Mouse (Mus musculus) midbrain, embryonic 15.5 days (tissue): ENCODE measurements around the gene Sobp. TPM values are rescaled to one million over a fixed set of nuclear protein-coding genes. Genes with fewer than 3 reads are reported as not detected.

ENCODE experiments used
- ATAC-seq: fragments of 200-750 bp; cut with Nextera tagmentation; replicated peaks from 2 replicates; pipeline ENCODE4 v1.8.0; 2017; ENCODE audit warnings: moderate TSS enrichment
- H3K27ac ChIP-seq: fragments of 300-500 bp; sonication (generic); 2 replicates; pipeline ENCODE4 v1.5.1; 2015; ENCODE audit warnings: mild to moderate bottlenecking, inconsistent platforms
- H3K27me3 ChIP-seq: fragments of 300-500 bp; sonication (generic); replicated peaks from 2 replicates; pipeline ENCODE4 v1.6.1; 2015; ENCODE audit warnings: inconsistent platforms
- H3K36me3 ChIP-seq: fragments of 300-500 bp; sonication (generic); replicated peaks from 2 replicates; pipeline ENCODE4 v1.6.1; 2015; ENCODE audit warnings: inconsistent platforms
- H3K4me1 ChIP-seq: fragments of 300-500 bp; sonication (generic); 2 replicates; pipeline ENCODE4 v1.6.1; 2015; ENCODE audit warnings: inconsistent platforms
- H3K4me2 ChIP-seq: fragments of 300-500 bp; sonication (generic); 2 replicates; pipeline ENCODE4 v1.6.1; 2015; ENCODE audit warnings: inconsistent platforms, mild to moderate bottlenecking, moderate library complexity
- H3K4me3 ChIP-seq: fragments of 300-500 bp; sonication (generic); 2 replicates; pipeline ENCODE4 v1.5.1; 2015; ENCODE audit warnings: mild to moderate bottlenecking, inconsistent platforms
- H3K9ac ChIP-seq: fragments of 300-500 bp; sonication (generic); 2 replicates; pipeline ENCODE4 v1.6.1; 2015; ENCODE audit warnings: mild to moderate bottlenecking, inconsistent platforms
- H3K9me3 ChIP-seq: fragments of 300-500 bp; sonication (generic); 2 replicates; pipeline ENCODE4 v1.6.1; 2016; ENCODE audit warnings: inconsistent platforms
- WGBS: fragments of 180-500 bp; shearing (Covaris S2); methylation state at CpG from one replicate; pipeline ENCODE4 v1.1.7; 2015; ENCODE audit warnings: mixed read lengths; 5-methylcytosine and 5-hydroxymethylcytosine counted together
- polyA plus RNA-seq: library from polyadenylated mRNA; unstranded; fragments of >200 nt; fragmentation: Nextera tagmentation; extraction: Ambion mirVana; gene quantifications from 2 replicates; pipeline ENCODE4 v1.2.1, GENCODE M21; 2015

Gene Sobp
- polyA plus RNA-seq, 1 experiment from 2014 or later, result 17.3 TPM

DNA sequence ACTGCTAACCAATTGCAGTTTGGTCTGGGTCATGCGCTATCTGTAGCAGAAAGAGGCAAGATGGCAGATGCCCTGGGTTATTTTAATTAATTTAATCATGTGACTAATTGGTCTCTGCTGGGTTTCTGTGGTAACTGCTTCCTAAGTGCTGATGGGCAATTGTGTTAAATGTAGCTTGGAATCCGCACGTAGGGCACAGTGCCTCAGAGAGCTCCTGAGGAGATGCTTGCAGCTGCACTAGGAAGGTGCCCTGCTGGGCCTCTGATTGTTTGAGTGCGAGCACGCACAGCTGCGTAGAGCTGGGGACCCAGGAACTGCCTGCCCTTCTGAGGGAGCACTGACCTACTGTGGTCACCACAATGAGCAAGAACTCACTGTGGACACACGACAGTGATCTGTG, 68.1 kb downstream of the Sobp start:
- Histone ChIP-seq H3K27me3 (no peaks in the 10 kb centered on the region), H3K9me3 (no peaks in the 10 kb centered on the region), H3K9ac (no peak overlapping the region), H3K27ac (peak overlapping the region; percentile 39), H3K4me2 (no peak overlapping the region), H3K4me1 (peaks cover 30% of the 10 kb centered on the region), H3K4me3 (no peak overlapping the region), H3K36me3 (no peaks in the 10 kb centered on the region)
- ATAC-seq, result peak; percentile 34
- WGBS, result 23% methylated on average over 7 of the region's 7 CpGs

DNA sequence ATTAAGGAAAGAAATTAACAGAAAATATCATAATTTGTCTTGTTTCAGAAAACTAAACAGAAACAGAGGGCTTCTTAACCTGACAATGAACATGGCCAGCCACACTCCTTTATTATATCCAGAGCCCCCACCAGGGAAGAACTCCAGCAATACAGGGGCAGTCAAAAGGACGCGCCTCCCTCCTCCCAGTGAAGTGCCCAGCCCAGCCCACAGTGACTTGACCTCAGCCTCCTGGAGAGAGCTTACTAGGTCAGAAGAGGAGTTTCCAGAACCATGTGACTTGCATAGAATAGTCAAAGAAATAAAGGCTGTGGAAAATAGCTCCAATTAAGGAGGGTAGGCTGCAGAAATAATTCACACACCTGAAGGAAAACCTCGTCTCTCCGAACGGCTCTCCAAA, 73.8 kb downstream of the Sobp start:
- peak overlapping the region; percentile 27; the same call in 1 of the 2 replicates for H3K27ac ChIP-seq
- no peak overlapping the region for H3K9ac ChIP-seq
- no peak for ATAC-seq
- H3K27me3 ChIP-seq, result no peaks in the 10 kb centered on the region
- no peaks in the 10 kb centered on the region for H3K36me3 ChIP-seq
- peaks cover 62% of the 10 kb centered on the region for H3K4me1 ChIP-seq
- H3K4me2 ChIP-seq, result no peak overlapping the region
- 36% methylated on average over 5 of the region's 5 CpGs for WGBS
- no peaks in the 10 kb centered on the region for H3K9me3 ChIP-seq
- H3K4me3 ChIP-seq, result no peak overlapping the region

DNA sequence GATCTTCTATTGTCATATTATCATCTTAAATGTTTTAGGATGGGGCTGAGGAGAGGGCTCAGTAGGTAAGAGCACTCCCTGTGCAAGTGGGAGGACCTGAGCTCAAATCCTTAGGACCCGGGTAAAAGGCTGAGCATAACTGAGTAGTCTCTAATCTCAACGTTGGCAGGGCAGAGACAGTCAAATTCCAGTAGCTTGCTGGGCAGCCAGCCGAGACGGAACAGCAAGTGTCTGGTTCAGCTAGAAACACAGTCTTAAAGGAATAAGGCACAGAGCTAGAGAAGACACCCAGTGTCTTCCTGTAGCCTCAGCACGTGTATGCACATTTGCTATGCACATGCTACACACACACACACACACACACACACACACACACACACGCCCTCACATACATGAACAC, 75.1 kb downstream of the Sobp start:
- no peak overlapping the region for H3K9ac ChIP-seq
- no peak overlapping the region for H3K27ac ChIP-seq
- ATAC-seq, result no peak
- H3K4me2 ChIP-seq, result no peak overlapping the region
- H3K4me1 ChIP-seq, result peaks cover 71% of the 10 kb centered on the region
- H3K36me3 ChIP-seq, result no peaks in the 10 kb centered on the region
- H3K9me3 ChIP-seq, result no peaks in the 10 kb centered on the region
- H3K4me3 ChIP-seq, result no peak overlapping the region
- 45% methylated on average over 6 of the region's 6 CpGs for WGBS
- H3K27me3 ChIP-seq, result no peaks in the 10 kb centered on the region

DNA sequence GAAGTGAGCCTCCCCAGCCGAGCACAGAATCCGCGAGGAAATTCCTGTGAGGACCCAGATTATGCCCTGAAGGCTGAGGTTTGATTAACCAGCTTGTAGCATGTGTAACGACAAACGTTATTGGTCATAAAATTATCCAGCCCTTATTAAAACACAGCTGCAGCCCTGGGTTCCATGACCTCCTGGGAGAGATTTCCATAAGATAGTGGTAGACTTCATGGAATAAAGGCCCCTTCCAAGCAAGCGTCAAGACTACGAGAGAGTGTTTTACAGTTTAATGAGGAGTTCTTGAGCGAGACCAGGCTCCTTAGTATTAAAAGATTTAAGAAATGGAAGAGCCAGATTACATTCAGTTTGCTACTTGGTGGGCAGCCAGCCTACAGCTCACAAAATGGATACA, 76.6 kb downstream of the Sobp start:
- no peaks in the 10 kb centered on the region for H3K9me3 ChIP-seq
- peaks cover 69% of the 10 kb centered on the region for H3K4me1 ChIP-seq
- ATAC-seq, result no peak
- whole genome bisulfite sequencing, result 32% methylated on average over 8 of the region's 8 CpGs
- no peak overlapping the region for H3K27ac ChIP-seq
- no peaks in the 10 kb centered on the region for H3K27me3 ChIP-seq
- H3K4me2 ChIP-seq, result no peak overlapping the region
- no peak overlapping the region for H3K9ac ChIP-seq
- H3K36me3 ChIP-seq, result no peaks in the 10 kb centered on the region
- H3K4me3 ChIP-seq, result no peak overlapping the region

DNA sequence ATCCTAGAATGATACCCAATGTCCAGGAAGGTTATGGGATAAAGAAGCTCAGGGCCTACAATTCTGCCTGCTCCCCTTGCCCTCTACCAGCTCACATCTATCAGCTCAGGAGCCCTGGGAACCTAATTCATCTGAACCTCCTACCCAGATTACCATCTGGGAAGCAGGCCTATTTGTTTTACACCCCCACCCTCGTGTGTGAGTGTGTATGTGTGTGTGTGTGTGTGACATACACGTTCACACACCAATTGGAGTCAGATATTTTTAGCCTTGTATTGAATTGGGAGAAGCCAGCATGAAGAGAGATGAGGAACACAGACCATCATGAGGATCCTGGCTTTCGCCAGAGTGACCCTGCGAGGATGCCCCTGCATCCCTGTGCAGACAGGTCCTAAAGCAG, 77.7 kb downstream of the Sobp start:
- peaks cover 73% of the 10 kb centered on the region for H3K4me1 ChIP-seq
- no peak for ATAC-seq
- no peak overlapping the region for H3K4me2 ChIP-seq
- 77% methylated on average over 4 of the region's 4 CpGs for WGBS
- H3K36me3 ChIP-seq, result no peaks in the 10 kb centered on the region
- no peak overlapping the region for H3K4me3 ChIP-seq
- no peaks in the 10 kb centered on the region for H3K9me3 ChIP-seq
- H3K9ac ChIP-seq, result no peak overlapping the region
- no peak overlapping the region for H3K27ac ChIP-seq
- no peaks in the 10 kb centered on the region for H3K27me3 ChIP-seq

DNA sequence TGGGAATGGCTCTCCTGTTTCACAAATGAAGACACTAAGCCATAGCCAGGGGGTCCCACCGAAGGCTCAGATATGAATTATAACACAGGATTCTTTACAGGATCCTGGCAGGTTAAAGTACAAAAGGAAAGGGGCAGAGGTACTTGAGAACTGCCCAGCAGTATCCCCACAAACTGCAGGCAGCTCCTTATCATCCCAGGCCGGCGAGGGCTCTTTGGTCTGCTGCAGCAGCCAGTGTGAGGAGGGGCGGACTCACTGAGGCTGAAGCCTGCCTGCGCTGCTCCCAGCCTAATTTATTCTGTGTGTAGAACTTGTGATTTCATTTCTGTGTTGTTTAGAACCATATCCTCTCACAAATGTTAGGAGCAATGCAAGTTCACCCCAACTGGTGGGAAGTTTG, 79.8 kb downstream of the Sobp start:
- peaks cover 60% of the 10 kb centered on the region for H3K4me1 ChIP-seq
- ATAC-seq, result no peak
- H3K9me3 ChIP-seq, result no peaks in the 10 kb centered on the region
- H3K9ac ChIP-seq, result no peak overlapping the region
- H3K4me2 ChIP-seq, result no peak overlapping the region
- no peak overlapping the region for H3K4me3 ChIP-seq
- H3K27ac ChIP-seq, result peak overlapping the region; percentile 39
- H3K36me3 ChIP-seq, result no peaks in the 10 kb centered on the region
- WGBS, result 10% methylated on average over 5 of the region's 5 CpGs
- H3K27me3 ChIP-seq, result no peaks in the 10 kb centered on the region

DNA sequence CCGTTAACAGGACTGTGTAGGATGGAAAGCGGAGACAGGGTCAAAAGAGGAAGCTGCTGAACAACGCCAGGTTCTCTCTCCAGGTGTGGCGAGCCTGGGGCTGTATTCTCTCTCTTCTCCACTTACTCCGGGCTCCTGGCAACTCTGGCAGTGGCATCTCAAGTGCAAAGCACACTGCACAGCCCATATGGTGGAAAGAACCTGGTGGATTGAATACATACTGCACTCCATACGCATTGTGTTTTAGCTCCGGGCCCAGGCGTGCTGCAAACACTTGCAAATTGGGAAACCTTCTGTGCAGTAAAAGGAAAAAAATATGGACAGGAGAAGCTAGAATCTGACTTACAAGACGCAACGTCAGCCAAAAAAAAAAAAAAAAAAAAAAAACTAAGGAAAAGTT, 80.9 kb downstream of the Sobp start:
- Histone ChIP-seq H3K36me3 (no peaks in the 10 kb centered on the region), H3K4me3 (no peak overlapping the region), H3K4me1 (peaks cover 56% of the 10 kb centered on the region), H3K27ac (peak overlapping the region; percentile 52; the same call in 1 of the 2 replicates), H3K27me3 (no peaks in the 10 kb centered on the region), H3K9ac (no peak overlapping the region), H3K4me2 (no peak overlapping the region), H3K9me3 (no peaks in the 10 kb centered on the region)
- 67% methylated on average over 10 of the region's 10 CpGs for WGBS
- ATAC-seq, result no peak

DNA sequence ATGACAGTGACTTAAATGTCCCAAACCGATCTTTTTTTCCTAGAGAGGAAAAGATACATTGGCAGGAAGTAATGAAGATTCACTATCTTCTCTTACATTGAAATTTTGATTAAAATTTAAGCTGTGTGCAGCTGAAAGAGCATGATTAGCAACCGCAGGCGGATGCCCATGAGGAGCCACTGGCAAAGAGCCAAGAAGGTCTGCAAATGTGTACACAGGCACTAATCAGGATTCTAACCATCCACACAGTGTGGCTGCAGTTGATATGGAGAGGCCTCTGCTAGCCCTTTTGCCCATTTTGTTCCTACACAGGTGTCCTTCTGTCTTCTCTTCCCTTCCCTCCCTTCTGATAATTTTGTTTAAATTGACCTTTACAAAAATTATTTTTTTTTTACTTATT, 84.3 kb downstream of the Sobp start:
- H3K27ac ChIP-seq, result no peak overlapping the region
- 51% methylated on average over 3 of the region's 3 CpGs for WGBS
- no peak overlapping the region for H3K9ac ChIP-seq
- H3K27me3 ChIP-seq, result no peaks in the 10 kb centered on the region
- H3K36me3 ChIP-seq, result no peaks in the 10 kb centered on the region; the same call in 1 of the 2 replicates
- no peak overlapping the region for H3K4me3 ChIP-seq
- H3K4me2 ChIP-seq, result no peak overlapping the region
- H3K9me3 ChIP-seq, result no peaks in the 10 kb centered on the region
- ATAC-seq, result no peak
- H3K4me1 ChIP-seq, result peaks cover 31% of the 10 kb centered on the region

DNA sequence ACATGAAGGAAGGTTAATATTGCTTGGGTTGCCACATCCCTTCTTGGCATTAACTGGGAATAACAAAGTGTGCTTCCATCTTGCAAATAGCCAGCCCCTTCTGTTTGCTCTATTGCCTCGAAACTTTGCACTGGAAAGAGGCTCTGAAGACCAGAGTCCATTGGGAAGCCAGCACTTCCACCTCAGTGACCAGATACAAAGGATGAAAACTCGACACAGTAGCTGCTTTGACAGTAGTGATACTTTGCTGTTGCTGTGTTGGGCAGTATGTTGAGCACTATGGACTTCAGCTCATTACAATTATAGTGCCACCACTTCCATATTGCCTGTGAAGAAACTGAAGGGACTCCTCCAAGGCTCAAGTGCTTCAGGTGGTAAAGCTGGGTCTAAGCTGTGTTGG, 86.9 kb downstream of the Sobp start:
- H3K36me3 ChIP-seq, result no peaks in the 10 kb centered on the region; the same call in 1 of the 2 replicates
- no peak overlapping the region for H3K4me3 ChIP-seq
- WGBS, result 44% methylated on average over 2 of the region's 2 CpGs
- no peaks in the 10 kb centered on the region for H3K27me3 ChIP-seq
- H3K4me2 ChIP-seq, result no peak overlapping the region
- H3K27ac ChIP-seq, result no peak overlapping the region
- H3K9ac ChIP-seq, result no peak overlapping the region
- H3K4me1 ChIP-seq, result peaks cover 36% of the 10 kb centered on the region
- no peaks in the 10 kb centered on the region for H3K9me3 ChIP-seq
- no peak for ATAC-seq

DNA sequence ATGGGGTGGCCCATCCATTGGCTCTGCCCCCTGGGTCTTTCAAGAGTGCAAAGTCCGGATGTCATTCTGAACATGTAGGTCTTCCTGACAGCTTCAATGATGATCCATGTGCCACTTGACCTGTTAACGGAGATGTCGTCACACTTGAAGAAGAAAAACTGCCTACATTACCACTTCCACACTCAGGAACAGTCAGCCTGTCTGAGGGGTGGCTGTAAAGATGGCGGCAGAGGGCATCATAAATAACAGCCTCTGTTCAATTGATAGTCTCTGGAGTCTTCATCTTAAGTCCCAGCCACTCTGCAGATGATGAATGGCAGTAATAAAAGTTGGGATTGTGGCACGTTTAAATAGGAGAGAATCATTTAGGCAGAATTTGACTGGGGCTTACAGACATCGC, 87.4 kb downstream of the Sobp start:
- Histone ChIP-seq H3K4me3 (no peak overlapping the region), H3K27me3 (no peaks in the 10 kb centered on the region), H3K9ac (no peak overlapping the region), H3K9me3 (no peaks in the 10 kb centered on the region), H3K36me3 (no peaks in the 10 kb centered on the region; the same call in 1 of the 2 replicates), H3K4me2 (no peak overlapping the region), H3K27ac (no peak overlapping the region), H3K4me1 (peaks cover 33% of the 10 kb centered on the region)
- WGBS, result 88% methylated on average over 6 of the region's 6 CpGs
- no peak for ATAC-seq

DNA sequence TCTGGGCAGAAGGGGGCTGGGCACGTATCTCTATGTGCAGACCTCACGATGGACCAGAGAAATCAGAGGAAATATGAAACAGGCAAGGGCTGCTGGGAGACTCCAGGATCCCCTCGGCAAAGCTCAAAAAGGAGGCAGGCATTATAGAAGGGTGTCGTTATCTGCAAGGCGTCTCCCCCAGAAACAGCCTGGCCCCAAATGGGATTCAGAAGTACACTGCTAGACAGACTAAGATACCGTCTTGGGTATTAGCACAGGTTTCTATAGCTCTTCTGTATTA, 90.3 kb downstream of the Sobp start:
- Histone ChIP-seq H3K9ac (0 out of 2 replicates have a peak overlapping the region, but pooled peaks have one; percentile 25), H3K36me3 (no peaks in the 10 kb centered on the region; the same call in 1 of the 2 replicates), H3K27ac (peak overlapping the region; percentile 81), H3K4me1 (peaks cover 34% of the 10 kb centered on the region), H3K9me3 (no peaks in the 10 kb centered on the region), H3K4me2 (peak overlapping the region; percentile 15; the same call in 1 of the 2 replicates), H3K4me3 (no peak overlapping the region), H3K27me3 (no peaks in the 10 kb centered on the region)
- peak; percentile 63 for ATAC-seq
- WGBS, result 12% methylated on average over 6 of the region's 6 CpGs

DNA sequence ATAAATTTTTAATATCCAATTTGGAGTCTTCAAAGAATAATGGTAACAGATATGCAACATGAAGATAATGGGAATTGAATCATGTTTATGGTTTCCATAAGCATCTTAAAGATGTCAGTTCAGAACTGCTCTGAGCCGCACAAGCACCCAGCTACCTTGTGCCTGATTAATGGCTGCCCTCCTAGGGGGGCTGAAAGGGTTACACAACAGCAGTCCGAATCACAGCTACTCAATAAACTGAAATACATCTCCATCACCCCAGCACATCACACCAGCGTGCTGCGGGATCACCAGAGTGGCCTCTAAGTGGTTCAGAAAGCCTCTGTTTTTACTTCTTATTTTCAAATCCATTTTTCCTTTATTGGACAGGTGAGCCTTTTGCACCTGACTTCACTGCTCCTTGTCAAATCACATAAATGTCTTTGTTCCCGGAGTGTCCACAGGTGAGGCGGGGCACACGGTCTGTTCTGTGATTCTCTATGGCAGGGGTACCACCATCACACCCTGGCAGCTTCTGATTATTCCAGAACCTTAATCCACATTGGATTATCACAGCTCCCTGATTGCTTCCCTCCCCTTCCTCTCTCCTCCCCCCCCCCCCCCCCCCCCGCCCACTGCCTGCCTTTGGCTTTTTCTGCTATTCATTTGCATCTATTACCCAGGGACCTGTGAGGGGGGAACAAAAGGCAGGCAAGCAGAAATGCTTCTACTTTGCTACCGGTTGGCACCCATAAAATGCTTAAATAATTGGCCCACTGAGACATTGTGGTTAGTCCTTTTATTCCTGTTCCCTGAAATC, 90.8 kb downstream of the Sobp start:
- no peaks in the 10 kb centered on the region; the same call in 1 of the 2 replicates for H3K36me3 ChIP-seq
- H3K9ac ChIP-seq, result 0 out of 2 replicates have a peak overlapping the region, but pooled peaks have one; percentile 25
- H3K4me3 ChIP-seq, result no peak overlapping the region
- peak overlapping the region; percentile 15; the same call in 1 of the 2 replicates for H3K4me2 ChIP-seq
- ATAC-seq, result peak; percentile 79
- peak overlapping the region; percentile 81 for H3K27ac ChIP-seq
- no peaks in the 10 kb centered on the region for H3K27me3 ChIP-seq
- H3K9me3 ChIP-seq, result no peaks in the 10 kb centered on the region
- H3K4me1 ChIP-seq, result peaks cover 34% of the 10 kb centered on the region
- 27% methylated on average over 8 of the region's 9 CpGs for WGBS

DNA sequence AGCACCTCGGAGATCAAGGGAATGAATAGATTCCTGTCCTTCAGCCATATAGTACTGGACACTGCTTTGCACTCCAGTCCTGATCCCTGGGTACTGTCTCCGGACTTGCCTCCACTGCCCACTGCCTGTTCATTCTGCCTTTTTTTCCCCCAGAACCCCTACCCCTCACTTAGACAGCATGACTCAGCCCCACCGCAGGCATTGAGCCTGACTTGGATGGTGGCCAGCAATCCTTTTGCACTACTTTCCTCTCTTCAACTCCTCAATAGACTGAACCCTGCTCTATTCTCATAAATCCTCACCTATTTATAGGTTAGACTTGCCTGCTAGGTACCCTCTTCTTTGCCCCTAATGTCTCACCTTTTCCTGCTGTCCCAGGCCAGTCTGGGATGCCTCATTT, 93.0 kb downstream of the Sobp start:
- Histone ChIP-seq H3K4me1 (peaks cover 40% of the 10 kb centered on the region), H3K27me3 (no peaks in the 10 kb centered on the region), H3K4me3 (no peak overlapping the region), H3K4me2 (no peak overlapping the region), H3K27ac (no peak overlapping the region), H3K36me3 (no peaks in the 10 kb centered on the region), H3K9me3 (no peaks in the 10 kb centered on the region), H3K9ac (no peak overlapping the region)
- ATAC-seq, result no peak
- WGBS, result 56% methylated on average over 3 of the region's 3 CpGs
